Mouse (Mus musculus): ENCODE measurements at regions not wholly inside any gene's neighbourhood (a gene's known extent, or its start where the extent isn't known, plus 50 kb on each side); places are given as distances from the start of the nearest gene placed in this dataset.

Small RNAs in the stretch of these regions (microRNA-seq; reads per million reads assigned to microRNA genes)
- 113 reads per million, percentile 55 among the genes with 10 or more reads in this experiment for gene Mir7j
